Mouse (Mus musculus): ENCODE results near the gene Itpkc. TPM values are rescaled to one million over a fixed set of nuclear protein-coding genes. Genes with fewer than 3 reads are reported as not detected.

Gene Itpkc
- polyA plus RNA-seq, 1 experiment = 6.1 TPM

DNA sequence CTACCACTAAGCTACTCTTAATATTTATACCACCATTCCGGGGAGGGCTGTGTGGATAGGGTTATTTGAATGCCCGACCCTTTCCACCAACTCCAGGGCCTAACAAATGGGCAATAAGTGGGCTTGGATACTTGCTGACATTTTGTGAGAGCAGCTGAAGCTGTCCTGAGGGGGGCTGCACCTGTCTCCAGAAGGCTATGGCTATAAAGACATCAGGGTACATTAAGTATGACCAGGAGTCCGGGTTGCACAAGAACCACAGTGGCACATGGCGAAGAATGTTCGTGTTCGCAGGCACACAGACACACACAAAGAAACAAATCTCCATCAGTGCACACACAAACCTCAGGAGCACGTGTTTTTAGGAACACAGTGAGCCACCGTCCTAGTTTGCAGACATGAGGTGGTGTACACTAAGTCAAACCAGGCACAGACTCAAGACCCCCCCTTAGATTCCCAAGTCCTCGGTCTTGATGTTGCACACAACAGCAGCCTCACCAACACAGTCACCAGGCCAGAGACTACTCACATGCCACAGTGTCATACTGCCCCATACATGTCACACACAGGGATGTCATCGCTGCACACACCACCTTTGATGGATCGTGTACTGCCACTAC lies 60.9 kb downstream of the Itpkc start:
- peak overlapping the region; percentile 87 for H3K27ac ChIP-seq (ENCODE audit: insufficient read depth, low read depth, low read length)
- H3K4me3 ChIP-seq (ENCODE audit: insufficient read depth, low read length) = peak overlapping the region; percentile 87
- TF ChIP-seq CTCF (IDR thresholded peaks at IDR 0.05; ENCODE audit: low read depth, low read length) (no peak), POLR2A (IDR thresholded peaks at IDR 0.05; ENCODE audit: borderline replicate concordance, low read depth, low read length) (no peak)
- peaks cover 18% of the 10 kb centered on the region for H3K4me1 ChIP-seq (ENCODE audit: control insufficient read depth, insufficient read depth, low read length)

DNA sequence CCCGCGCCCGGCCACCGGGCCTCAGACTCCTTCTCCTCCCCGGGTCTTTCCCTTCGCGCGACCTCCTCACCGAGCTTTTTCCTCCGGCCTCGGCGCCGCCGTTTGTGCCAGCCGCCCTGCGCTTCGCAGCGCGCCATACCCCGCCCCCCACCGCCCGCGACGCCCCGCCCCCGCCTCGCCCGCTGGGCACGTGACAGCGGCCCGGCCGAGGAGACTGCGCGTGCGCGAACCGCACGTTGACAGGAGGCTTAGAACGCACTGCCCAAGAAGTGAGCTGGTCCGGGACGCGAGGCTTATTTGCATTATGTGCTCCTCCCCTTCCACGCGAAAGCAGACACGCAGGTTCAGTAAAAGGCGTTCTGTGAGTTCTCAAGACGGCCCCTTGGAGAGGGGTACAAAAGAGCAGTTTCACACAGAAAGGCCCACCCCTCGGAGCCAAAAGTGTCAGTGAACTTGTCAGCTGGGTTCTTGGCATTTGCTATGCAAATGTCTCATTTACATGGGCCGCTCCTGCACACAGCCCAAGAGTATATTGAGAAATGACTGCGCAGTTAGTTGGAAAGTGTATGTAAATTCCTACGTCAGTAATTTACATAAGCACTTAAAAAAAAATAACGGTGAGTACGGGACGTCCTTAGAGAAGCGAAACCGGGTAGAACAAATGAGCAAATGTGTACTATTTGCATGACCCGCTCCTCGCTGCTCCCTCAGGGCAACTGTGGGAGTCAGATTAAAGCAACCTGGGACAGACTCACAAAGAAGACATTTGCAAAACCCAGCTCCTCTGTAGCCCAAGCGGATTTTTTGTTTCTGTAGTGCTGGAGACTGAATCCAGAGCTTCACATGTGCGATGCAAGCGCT lies 61.6 kb downstream of the Itpkc start, which contains the start of gene Egln2:
TSS of gene Egln2 (minus strand) at position 189 of the 861 bp plus-strand sequence.
- peak within 1 kb of the TSS; percentile 95 for H3K27ac ChIP-seq (ENCODE audit: insufficient read depth, low read depth, low read length)
- H3K4me1 ChIP-seq (ENCODE audit: control insufficient read depth, insufficient read depth, low read length) = peaks cover 24% of the 10 kb centered on the region
- H3K4me3 ChIP-seq (ENCODE audit: insufficient read depth, low read length) = peak within 1 kb of the TSS; percentile 87
- TF ChIP-seq POLR2A (IDR thresholded peaks at IDR 0.05; ENCODE audit: borderline replicate concordance, low read depth, low read length) = no peak

DNA sequence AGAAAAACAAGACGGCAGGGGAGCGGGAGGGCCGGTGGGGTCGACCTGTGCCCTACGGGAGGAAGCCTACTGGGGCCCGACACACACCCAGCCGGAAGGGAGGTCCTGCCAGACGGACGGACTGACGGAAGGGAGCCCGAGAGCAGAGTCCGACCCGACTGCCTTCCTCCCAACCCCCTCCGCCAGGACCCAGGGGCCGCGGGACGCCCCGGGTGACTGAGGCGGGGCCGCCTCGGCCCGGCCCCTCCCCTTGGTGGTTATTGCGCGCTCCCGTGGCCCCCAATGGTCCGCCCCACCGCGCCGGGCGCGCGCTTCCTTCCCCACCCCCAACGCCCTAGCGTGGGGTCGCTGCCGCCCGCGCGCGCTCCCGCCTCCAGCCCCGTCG lies 62.2 kb downstream of the Itpkc start:
- Histone ChIP-seq H3K4me3 (ENCODE audit: insufficient read depth, low read length) (peak overlapping the region; percentile 87), H3K4me1 (ENCODE audit: control insufficient read depth, insufficient read depth, low read length) (peaks cover 30% of the 10 kb centered on the region), H3K27ac (ENCODE audit: insufficient read depth, low read depth, low read length) (peak overlapping the region; percentile 95)
- no peak for TF ChIP-seq POLR2A (IDR thresholded peaks at IDR 0.05; ENCODE audit: borderline replicate concordance, low read depth, low read length)
- TF ChIP-seq CTCF (IDR thresholded peaks at IDR 0.05; ENCODE audit: low read depth, low read length) = no peak

GRCm38 (mm10) chr7:27165696-27166095 lies 62.8 kb downstream of the Itpkc start:
- H3K27ac ChIP-seq (ENCODE audit: insufficient read depth, low read depth, low read length) = peak overlapping the region; percentile 95
- TF ChIP-seq CTCF (IDR thresholded peaks at IDR 0.05; ENCODE audit: low read depth, low read length) (no peak), POLR2A (IDR thresholded peaks at IDR 0.05; ENCODE audit: borderline replicate concordance, low read depth, low read length) (no peak)
- peak overlapping the region; percentile 87 for H3K4me3 ChIP-seq (ENCODE audit: insufficient read depth, low read length)
- H3K4me1 ChIP-seq (ENCODE audit: control insufficient read depth, insufficient read depth, low read length) = peaks cover 35% of the 10 kb centered on the region

- peaks cover 40% of the 10 kb centered on the region for H3K4me1 ChIP-seq (ENCODE audit: control insufficient read depth, insufficient read depth, low read length)
- peak overlapping the region; percentile 87 for H3K4me3 ChIP-seq (ENCODE audit: insufficient read depth, low read length)
- no peak overlapping the region for H3K27ac ChIP-seq (ENCODE audit: insufficient read depth, low read depth, low read length)
- TF ChIP-seq CTCF (IDR thresholded peaks at IDR 0.05; ENCODE audit: low read depth, low read length) (no peak), POLR2A (IDR thresholded peaks at IDR 0.05; ENCODE audit: borderline replicate concordance, low read depth, low read length) (no peak)
These were observed 63.3 kb downstream of the Itpkc start for GRCm38 (mm10) chr7:27165007-27165655.

DNA sequence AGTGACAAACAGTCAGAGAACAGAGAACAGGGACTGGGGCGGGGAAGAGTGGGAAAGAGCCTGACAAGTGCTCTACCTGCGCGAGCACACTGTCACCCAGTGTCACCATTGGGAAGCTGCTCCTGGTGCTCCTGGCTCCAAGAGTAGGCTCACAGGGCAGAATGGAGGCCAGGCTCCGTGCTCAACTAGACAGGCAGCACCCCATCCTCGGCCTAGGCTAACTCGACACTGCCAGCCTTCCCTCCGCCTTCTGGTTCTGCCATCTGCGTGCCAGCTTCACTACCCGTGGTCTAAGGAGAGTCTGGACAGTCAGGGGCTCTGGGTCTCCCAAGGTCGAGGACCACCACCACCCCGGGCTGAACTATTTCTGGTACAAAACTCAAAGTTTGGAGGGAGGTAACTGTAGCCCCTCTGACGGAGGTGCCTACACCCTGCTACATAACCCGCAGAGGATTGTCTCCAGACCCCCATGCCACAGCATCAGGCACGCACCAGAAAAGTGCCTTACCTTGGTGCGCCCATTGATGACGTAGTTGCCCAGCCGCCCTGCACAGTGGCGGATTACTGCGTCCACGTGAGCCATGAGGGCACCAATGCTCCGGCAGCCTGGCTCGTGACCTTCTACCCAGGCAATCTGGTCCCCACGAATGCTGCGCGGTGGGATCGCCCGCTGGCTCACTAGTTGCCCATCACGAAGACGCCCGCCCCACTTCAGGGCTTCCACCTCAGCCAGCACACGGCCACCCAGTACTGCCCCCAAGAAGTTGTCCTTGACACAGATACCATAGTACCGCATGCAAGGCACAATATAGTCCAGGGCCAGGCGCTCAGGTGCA lies 64.1 kb downstream of the Itpkc start:
- Histone ChIP-seq H3K4me1 (ENCODE audit: control insufficient read depth, insufficient read depth, low read length) (peaks cover 42% of the 10 kb centered on the region), H3K27ac (ENCODE audit: insufficient read depth, low read depth, low read length) (no peak overlapping the region), H3K4me3 (ENCODE audit: insufficient read depth, low read length) (no peak overlapping the region)
- no peak for TF ChIP-seq CTCF (IDR thresholded peaks at IDR 0.05; ENCODE audit: low read depth, low read length)
- no peak for TF ChIP-seq POLR2A (IDR thresholded peaks at IDR 0.05; ENCODE audit: borderline replicate concordance, low read depth, low read length)

- Histone ChIP-seq H3K4me3 (ENCODE audit: insufficient read depth, low read length) (no peak overlapping the region), H3K4me1 (ENCODE audit: control insufficient read depth, insufficient read depth, low read length) (peaks cover 42% of the 10 kb centered on the region), H3K27ac (ENCODE audit: insufficient read depth, low read depth, low read length) (no peak overlapping the region)
- TF ChIP-seq POLR2A (IDR thresholded peaks at IDR 0.05; ENCODE audit: borderline replicate concordance, low read depth, low read length) (no peak), CTCF (IDR thresholded peaks at IDR 0.05; ENCODE audit: low read depth, low read length) (no peak)
These were observed 65.0 kb downstream of the Itpkc start for GRCm38 (mm10) chr7:27163450-27163805.

- H3K4me1 ChIP-seq (ENCODE audit: control insufficient read depth, insufficient read depth, low read length) = peaks cover 38% of the 10 kb centered on the region
- no peak overlapping the region for H3K27ac ChIP-seq (ENCODE audit: insufficient read depth, low read depth, low read length)
- no peak overlapping the region for H3K4me3 ChIP-seq (ENCODE audit: insufficient read depth, low read length)
- no peak for TF ChIP-seq CTCF (IDR thresholded peaks at IDR 0.05; ENCODE audit: low read depth, low read length)
- TF ChIP-seq POLR2A (IDR thresholded peaks at IDR 0.05; ENCODE audit: borderline replicate concordance, low read depth, low read length) = no peak
These were observed 65.5 kb downstream of the Itpkc start for GRCm38 (mm10) chr7:27162780-27163449.

DNA sequence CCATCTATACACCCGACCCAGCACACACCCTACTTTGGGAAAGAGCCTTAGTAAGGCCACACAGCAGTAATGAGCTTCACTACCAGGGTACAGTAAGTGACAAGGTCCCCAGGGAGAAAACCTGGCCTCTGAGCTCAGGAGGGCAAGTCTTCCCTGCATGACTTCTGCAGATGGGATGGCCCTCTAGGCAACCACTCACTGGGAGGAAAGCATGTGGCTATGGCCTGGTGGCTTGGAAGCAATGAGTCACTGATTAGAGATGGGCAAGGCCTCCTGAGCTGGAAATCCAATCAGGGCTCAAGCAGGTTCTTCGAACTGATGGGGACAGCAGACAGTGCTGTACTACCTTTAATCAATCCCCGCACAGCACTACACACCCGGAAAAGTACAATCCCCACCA lies 66.7 kb downstream of the Itpkc start:
- TF ChIP-seq CTCF (IDR thresholded peaks at IDR 0.05; ENCODE audit: low read depth, low read length) (no peak), POLR2A (IDR thresholded peaks at IDR 0.05; ENCODE audit: borderline replicate concordance, low read depth, low read length) (no peak)
- H3K4me1 ChIP-seq (ENCODE audit: control insufficient read depth, insufficient read depth, low read length) = peaks cover 34% of the 10 kb centered on the region
- no peak overlapping the region for H3K4me3 ChIP-seq (ENCODE audit: insufficient read depth, low read length)
- H3K27ac ChIP-seq (ENCODE audit: insufficient read depth, low read depth, low read length) = no peak overlapping the region

Measured in bone marrow macrophage, adult 2 months (primary cell).